Mouse (Mus musculus): ENCODE results near the gene Grin2d.

Gene Grin2d

DNA sequence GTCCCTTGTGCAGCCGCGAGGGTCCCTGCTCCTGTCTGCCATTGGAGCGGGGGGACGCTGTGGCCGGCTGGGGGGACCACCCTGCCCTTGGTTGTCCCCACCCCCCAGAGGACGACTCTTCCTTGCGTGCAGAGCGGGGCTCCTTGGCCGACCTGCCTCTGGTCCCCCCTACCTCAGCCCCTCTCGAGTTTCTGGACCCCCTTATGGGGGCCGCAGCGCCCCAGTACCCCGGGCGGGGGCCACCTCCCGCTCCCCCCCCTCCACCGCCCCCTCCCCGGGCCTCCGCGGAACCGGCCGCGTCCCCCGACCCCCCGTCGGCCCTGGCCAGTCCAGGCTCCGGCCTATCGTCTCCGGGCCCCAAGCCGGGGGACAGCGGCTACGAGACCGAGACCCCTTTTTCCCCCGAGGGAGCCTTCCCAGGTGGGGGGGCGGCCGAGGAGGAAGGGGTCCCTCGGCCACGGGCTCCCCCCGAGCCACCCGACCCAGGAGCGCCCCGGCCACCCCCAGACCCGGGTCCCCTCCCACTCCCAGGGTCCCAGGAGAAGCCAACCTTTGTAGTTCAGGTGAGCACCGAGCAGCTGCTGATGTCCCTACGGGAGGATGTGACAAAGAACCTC, 84.1 kb downstream of the Grin2d start:
- DNase-seq (ENCODE audit: low read depth, low spot score), result no peak
- no peaks in the 10 kb centered on the region for H3K36me3 ChIP-seq (ENCODE audit: control insufficient read depth, insufficient read depth, low read length, poor library complexity, severe bottlenecking)
- H3K27me3 ChIP-seq (ENCODE audit: control insufficient read depth, insufficient read depth, low read length, poor library complexity, severe bottlenecking), result no peaks in the 10 kb centered on the region

DNA sequence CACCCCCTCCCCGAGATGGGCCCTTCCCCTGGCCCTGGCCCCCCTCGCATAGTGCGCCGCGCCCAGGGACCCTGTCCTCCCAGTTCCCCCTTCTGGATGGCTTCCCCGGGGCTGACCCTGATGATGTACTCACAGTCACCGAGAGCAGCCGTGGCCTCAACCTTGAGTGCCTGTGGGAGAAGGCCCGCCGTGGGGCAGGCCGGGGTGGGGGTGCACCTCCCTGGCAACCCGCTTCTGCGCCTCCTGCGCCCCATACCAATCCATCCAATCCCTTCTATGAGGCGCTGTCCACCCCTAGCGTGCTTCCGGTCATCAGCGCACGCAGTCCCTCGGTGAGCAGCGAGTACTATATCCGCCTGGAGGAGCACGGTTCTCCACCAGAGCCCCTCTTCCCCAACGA, 84.9 kb downstream of the Grin2d start:
- Histone ChIP-seq H3K36me3 (ENCODE audit: control insufficient read depth, insufficient read depth, low read length, poor library complexity, severe bottlenecking) (no peaks in the 10 kb centered on the region), H3K27me3 (ENCODE audit: control insufficient read depth, insufficient read depth, low read length, poor library complexity, severe bottlenecking) (no peaks in the 10 kb centered on the region)
- DNase-seq (ENCODE audit: low read depth, low spot score), result no peak

DNA sequence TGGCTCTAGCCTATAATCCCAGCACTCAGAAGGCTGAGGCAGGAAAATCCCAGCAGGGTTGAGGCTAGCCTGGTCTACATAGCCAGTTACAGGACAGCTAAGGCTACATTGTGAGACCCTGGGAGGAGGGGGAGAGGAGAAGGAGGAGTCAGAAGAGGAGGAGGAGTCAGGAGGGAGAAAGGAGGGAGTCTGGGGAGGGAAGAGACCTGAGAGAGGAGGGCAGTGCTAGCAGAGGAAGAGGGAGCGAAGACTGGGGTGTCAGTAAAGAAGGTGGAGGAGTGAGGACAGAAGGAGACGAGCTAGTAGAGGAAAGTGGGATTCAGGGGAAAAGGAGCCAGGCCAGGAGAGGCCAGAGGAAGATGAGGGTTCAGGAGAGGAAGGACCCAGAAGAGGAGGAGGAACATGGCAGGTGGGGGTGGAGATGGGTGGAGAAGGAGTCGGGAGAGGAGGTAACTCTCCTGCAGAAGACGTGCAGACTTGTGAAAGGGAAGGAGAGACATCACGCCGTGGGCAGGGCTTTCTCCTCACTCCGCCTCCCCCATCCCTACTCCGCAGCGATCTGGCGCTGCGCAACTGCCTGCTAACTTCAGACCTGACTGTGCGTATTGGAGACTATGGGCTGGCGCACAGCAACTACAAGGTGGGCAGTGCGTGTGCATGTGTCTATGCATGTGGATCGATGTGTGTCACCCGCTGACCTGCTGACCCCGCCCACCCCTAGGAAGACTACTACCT, 86.3 kb downstream of the Grin2d start:
- H3K36me3 ChIP-seq (ENCODE audit: control insufficient read depth, insufficient read depth, low read length, poor library complexity, severe bottlenecking), result no peaks in the 10 kb centered on the region
- H3K27me3 ChIP-seq (ENCODE audit: control insufficient read depth, insufficient read depth, low read length, poor library complexity, severe bottlenecking), result no peaks in the 10 kb centered on the region
- DNase-seq (ENCODE audit: low read depth, low spot score), result no peak

DNA sequence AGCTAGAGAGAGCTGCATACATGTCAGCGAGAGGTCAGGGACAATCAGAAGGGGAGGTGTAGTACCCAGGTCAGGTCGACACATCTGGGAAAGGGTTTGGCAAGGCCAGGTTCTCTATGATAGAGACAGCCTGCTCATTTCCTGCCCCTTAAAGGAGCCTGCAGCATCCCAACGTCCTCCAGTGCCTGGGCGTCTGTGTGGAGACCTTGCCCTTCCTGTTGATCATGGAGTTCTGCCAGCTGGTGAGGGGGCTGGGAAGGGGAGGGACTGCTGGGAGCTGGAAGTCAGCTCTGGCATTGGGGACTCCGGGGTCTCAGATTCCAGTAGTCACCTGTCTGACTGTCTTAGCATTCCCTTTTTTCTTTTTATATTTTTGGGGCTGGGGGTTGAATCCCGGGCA, 87.5 kb downstream of the Grin2d start:
- no peaks in the 10 kb centered on the region for H3K36me3 ChIP-seq (ENCODE audit: control insufficient read depth, insufficient read depth, low read length, poor library complexity, severe bottlenecking)
- no peak for DNase-seq (ENCODE audit: low read depth, low spot score)
- H3K27me3 ChIP-seq (ENCODE audit: control insufficient read depth, insufficient read depth, low read length, poor library complexity, severe bottlenecking), result no peaks in the 10 kb centered on the region; the same call in 1 of the 2 replicates

DNA sequence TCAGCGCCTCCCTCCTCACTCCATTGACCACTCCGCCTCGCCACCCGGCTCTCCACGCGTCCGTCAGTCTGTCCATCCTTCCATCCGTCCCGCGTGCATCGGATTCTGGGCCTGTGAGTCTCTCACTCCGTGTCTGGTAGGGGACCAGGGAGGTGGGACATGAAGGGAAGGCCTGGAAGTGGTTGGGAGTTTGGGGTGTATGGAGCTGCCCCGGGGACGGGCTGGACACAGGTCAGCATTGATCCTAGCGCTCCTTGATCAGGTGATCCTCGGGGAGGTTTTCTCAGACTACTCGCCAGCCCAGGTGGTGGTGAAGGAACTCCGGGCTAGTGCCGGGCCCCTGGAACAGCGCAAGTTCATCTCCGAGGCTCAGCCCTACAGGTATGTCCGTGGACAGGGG, 90.5 kb downstream of the Grin2d start:
- H3K27me3 ChIP-seq (ENCODE audit: control insufficient read depth, insufficient read depth, low read length, poor library complexity, severe bottlenecking), result no peaks in the 10 kb centered on the region; the same call in 1 of the 2 replicates
- H3K36me3 ChIP-seq (ENCODE audit: control insufficient read depth, insufficient read depth, low read length, poor library complexity, severe bottlenecking), result no peaks in the 10 kb centered on the region
- DNase-seq (ENCODE audit: low read depth, low spot score), result no peak

DNA sequence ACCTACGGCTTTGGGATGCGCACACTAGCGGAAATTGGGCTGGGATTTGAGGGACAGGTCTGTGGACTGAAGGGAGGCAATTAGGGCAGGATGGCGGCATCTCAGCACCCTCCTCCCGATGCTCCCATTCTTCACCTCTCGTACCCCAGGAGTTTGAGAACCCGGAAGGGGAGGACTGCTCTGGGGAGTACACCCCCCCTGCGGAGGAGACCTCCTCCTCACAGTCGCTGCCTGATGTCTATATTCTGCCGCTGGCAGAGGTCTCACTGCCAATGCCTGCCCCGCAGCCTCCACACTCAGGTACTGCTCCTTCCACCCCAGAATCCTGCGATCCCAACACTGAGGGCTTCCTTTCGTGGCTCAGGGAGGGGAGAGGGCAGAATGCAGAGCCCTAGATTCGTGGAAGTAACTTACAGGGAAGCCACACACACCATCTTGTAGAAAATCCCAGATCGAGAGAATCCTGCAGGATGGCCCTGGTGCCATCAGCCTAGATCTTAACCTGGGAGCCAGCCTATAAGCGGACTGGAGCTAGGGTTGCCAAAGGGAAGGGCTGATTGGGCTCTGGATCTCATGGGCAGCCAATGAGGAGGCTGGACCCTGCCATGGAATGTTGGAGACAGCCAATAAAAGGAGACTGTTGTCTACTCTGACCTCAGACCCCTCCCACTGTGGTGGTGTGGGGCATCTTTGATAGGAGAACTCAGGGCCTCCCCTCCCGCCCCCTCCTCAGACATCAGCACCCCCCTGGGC, 91.3 kb downstream of the Grin2d start:
- DNase-seq (ENCODE audit: low read depth, low spot score), result no peak
- Histone ChIP-seq H3K27me3 (ENCODE audit: control insufficient read depth, insufficient read depth, low read length, poor library complexity, severe bottlenecking) (no peaks in the 10 kb centered on the region; the same call in 1 of the 2 replicates), H3K36me3 (ENCODE audit: control insufficient read depth, insufficient read depth, low read length, poor library complexity, severe bottlenecking) (no peaks in the 10 kb centered on the region)

DNA sequence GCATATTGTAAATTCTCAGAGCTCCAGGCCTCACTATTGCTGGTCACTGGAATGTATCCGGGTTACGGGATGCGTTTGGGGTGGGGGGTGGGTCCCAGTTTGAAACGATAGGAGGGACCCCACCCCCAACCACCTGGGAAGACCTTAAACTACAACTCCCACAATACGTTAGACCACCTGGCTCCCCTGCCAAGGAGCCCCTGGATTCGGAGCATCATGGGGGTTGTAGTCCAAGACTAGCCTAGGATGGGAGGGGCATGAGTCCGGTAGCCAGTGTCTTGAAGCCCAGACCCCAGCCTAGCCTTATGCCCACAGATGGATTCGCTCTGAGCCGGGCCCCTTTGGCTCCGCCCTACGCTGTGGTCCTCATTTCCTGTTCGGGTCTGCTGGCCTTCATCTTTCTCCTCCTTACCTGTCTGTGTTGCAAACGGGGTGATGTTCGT, 92.0 kb downstream of the Grin2d start:
- H3K36me3 ChIP-seq (ENCODE audit: control insufficient read depth, insufficient read depth, low read length, poor library complexity, severe bottlenecking), result no peaks in the 10 kb centered on the region
- no peak for DNase-seq (ENCODE audit: low read depth, low spot score)

DNA sequence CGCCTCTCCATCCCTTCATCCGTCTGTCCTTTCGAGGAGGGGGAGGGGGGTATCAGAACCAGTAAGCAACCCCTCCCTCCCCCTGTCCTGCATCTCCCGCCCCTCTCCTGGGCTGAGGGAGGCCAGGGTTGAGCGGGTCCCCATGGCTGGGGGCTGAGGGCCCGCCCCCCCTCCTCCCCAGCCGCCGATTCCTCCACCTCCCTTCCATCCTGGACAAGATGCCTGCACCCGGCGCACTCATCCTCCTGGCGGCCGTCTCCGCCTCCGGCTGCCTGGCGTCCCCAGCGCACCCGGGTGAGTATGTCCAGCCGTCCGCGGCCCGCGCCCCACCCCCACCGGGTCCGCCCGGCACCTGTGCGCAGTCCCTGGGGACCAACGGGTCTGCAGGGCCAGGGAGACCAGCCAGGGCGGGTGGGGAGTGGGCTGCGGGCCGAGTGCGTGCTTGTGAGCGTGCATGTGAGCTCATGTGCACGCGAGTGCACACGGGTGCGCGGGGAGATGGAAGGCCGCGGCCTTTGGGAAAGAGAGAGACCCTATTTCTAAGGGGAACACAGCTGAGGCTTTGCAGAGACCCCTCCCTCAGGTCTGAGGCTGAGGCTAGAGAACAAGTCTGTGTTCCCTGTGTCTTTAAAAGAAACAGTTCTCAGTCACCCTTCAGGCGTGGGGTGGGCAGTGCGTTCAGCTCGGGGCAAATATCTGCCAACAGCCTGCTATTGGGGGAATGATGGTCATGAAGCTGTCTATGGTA, 92.6 kb downstream of the Grin2d start:
- DNase-seq (ENCODE audit: low read depth, low spot score), result no peak
- H3K36me3 ChIP-seq (ENCODE audit: control insufficient read depth, insufficient read depth, low read length, poor library complexity, severe bottlenecking), result no peaks in the 10 kb centered on the region
- H3K27me3 ChIP-seq (ENCODE audit: control insufficient read depth, insufficient read depth, low read length, poor library complexity, severe bottlenecking), result no peaks in the 10 kb centered on the region; the same call in 1 of the 2 replicates

More for the DNA sequence above, 92.0 kb downstream of the Grin2d start:
- H3K27me3 ChIP-seq (ENCODE audit: control insufficient read depth, insufficient read depth, low read length, poor library complexity, severe bottlenecking), result no peaks in the 10 kb centered on the region; the same call in 1 of the 2 replicates

DNA sequence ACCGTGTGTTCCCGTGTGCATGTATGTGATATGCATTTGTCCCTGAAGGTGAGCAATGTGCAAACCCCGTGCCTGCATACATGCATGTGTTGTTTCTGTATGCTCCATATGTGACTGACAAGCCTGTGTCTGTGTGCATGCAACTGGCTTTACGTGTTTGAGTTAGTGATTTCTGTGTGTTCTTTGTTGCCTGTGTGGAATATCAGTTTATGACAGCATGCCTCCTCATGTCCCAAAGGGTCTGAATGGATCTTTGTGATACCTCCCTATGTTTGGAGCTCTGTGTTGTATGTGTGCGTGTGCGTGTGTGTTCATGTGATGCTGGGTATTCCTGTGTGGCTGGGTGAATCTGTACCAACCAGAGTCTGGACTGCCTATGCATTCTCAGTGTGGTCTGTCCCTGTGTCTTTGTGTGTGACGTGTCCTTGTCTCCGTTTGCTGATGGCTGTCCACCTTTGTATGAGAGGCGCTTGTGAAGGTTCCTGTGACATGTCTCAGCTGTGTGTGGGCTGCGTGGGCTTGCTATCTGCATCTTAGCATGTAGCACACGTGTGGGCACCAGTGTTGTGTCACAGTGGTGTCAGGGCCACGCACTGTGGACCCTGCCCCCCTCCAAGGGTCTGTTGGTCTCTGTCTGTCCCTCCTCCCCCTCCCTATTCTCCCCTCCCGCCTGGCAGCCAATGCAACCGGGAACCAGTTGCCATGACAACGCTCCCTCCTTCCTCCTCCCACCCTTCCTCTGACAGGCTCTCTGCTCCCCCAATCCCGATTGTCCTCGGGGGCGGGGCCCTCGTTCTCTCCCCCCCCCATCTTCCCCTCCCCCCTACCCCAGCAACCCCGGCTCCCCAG, 93.4 kb downstream of the Grin2d start, which contains the start of gene Sult2b1:
TSS of gene Sult2b1 (minus strand) at position 146 of the 849 bp plus-strand sequence.
- no peak for DNase-seq (ENCODE audit: low read depth, low spot score)
- no peaks in the 10 kb centered on the region for H3K36me3 ChIP-seq (ENCODE audit: control insufficient read depth, insufficient read depth, low read length, poor library complexity, severe bottlenecking)
- H3K27me3 ChIP-seq (ENCODE audit: control insufficient read depth, insufficient read depth, low read length, poor library complexity, severe bottlenecking), result no peaks in the 10 kb centered on the region; the same call in 1 of the 2 replicates

DNA sequence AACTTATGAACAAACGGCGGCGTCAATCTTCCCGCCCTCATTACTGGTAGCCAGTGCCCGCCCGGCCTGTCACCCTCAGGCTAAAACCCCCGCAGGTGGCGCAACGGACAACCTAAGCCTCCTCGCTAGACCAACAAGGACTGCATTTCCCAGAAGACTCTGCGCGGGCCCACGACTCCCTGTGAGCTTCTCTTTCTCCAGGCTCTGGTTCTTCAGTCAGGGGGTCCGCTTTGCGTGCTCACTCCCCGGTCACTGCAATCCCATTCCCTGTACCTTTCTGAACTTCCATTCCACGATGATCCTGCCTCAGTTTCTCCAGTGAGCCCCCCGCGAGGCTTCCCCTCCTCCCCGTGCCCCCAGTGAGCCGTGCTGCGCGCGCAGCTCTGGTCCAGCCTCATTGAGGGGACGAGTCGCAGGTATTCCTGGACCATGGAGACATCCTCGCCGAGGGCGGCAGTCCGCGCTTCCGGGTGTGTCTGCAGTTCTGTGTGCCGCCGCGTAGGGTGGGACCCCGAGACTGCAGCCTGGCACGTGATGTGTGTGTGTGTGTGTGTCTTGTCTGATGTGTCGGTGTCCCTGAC, 94.6 kb downstream of the Grin2d start, which contains the start of gene Lmtk3:
TSS of gene Lmtk3 (plus strand) at position 228 of the 581 bp plus-strand sequence.
- no peaks in the 10 kb centered on the region; the same call in 1 of the 2 replicates for H3K27me3 ChIP-seq (ENCODE audit: control insufficient read depth, insufficient read depth, low read length, poor library complexity, severe bottlenecking)
- H3K36me3 ChIP-seq (ENCODE audit: control insufficient read depth, insufficient read depth, low read length, poor library complexity, severe bottlenecking), result no peaks in the 10 kb centered on the region
- peak; percentile 74 for DNase-seq (ENCODE audit: low read depth, low spot score)

DNA sequence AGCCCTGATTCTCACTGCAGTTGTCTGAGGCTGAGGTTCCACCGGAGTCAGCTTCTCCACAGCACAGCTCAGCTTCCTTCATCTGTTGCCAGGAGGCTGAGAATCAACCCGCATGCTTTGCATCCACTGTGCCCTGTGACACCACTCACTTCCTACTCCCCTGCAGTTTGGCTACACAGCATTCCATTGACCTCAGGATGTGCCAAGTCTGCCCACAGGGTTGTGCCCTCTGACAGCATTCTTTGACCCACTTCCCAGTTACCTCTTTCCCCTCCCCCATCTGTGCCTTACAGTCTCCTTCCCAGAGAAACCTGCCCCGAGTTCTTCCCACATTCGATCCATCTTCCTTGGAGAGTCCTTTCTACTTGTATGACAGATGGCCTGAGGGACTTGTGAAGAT, 95.9 kb downstream of the Grin2d start:
- Histone ChIP-seq H3K27me3 (ENCODE audit: control insufficient read depth, insufficient read depth, low read length, poor library complexity, severe bottlenecking) (no peaks in the 10 kb centered on the region; the same call in 1 of the 2 replicates), H3K36me3 (ENCODE audit: control insufficient read depth, insufficient read depth, low read length, poor library complexity, severe bottlenecking) (no peaks in the 10 kb centered on the region)
- DNase-seq (ENCODE audit: low read depth, low spot score), result no peak

All from splenic B cell, adult 2 months (primary cell).